Mouse (Mus musculus) myocyte (in vitro differentiated cells): ENCODE results near the gene Nphs1.

Source experiments
- MAX ChIP-seq: IDR thresholded peaks from one replicate; pipeline ENCODE4 v1.6.1; 2011; ENCODE audit warnings: low read depth, mild to moderate bottlenecking, control low read depth
- MYOG ChIP-seq, 3 experiments: IDR thresholded peaks; one replicate each; pipeline ENCODE4 v1.6.1; 2011; ENCODE audit warnings: control low read depth in 2 of 3, low read depth in 2 of 3, mild to moderate bottlenecking in 2 of 3; ENCODE audit not compliant: insufficient read length in 2 of 3, control insufficient read depth in 1 of 3, insufficient read depth in 1 of 3
- POLR2A ChIP-seq: IDR thresholded peaks from one replicate; pipeline ENCODE4 v1.6.1; 2011; ENCODE audit warnings: low read depth, mild to moderate bottlenecking, control low read depth, moderate library complexity; ENCODE audit not compliant: insufficient read length

DNA sequence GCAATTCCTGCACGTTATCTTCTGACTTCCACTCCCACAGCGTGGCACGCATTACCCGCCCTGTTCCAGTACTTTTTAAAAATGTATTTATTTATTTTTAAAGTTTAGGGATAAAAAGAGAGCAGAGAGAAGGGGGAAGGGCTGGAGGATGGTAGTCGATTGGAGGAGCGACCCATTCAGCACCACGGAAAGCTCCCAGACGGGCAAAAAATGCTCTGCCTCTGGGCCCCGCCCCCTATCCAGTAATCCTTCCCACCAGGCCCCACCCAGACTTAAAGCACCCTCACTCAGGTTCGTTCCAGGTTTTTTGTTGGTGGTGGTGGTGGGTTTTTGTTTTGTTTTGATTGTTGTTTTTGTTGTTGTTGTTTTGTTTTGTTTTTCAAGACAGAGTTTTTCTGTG, 23.9 kb upstream of the Nphs1 start:
- no peak for TF ChIP-seq POLR2A
- TF ChIP-seq MYOG (IDR thresholded peaks at IDR 0.05; ENCODE audit: control insufficient read depth in 1 of 3, insufficient read depth in 1 of 3, insufficient read length in 2 of 3, low read depth in 2 of 3): no peak
- TF ChIP-seq MAX: no peak
